Mouse (Mus musculus) hindbrain, embryonic 16.5 days (tissue): ENCODE data around the gene Sh3gl2. TPM values are rescaled to one million over a fixed set of nuclear protein-coding genes. Genes with fewer than 3 reads are reported as not detected.

Experiments used
- ATAC-seq: fragments of 200-750 bp; cut with Nextera tagmentation; 2 replicates; pipeline ENCODE4 v1.8.0; 2017; ENCODE audit warnings: moderate TSS enrichment, moderate library complexity
- H3K27ac ChIP-seq: fragments of 300-500 bp; sonication (generic); 2 replicates; pipeline ENCODE4 v1.5.1; 2014; ENCODE audit warnings: low read depth, mild to moderate bottlenecking, control low read depth, low read length, moderate library complexity
- H3K27me3 ChIP-seq: fragments of 300-500 bp; sonication (generic); replicated peaks from 2 replicates; pipeline ENCODE4 v1.6.1; 2014; ENCODE audit warnings: low read length; ENCODE audit not compliant: control insufficient read depth, insufficient read depth
- H3K36me3 ChIP-seq: fragments of 300-500 bp; sonication (generic); 2 replicates; pipeline ENCODE4 v1.6.1; 2014; ENCODE audit warnings: mild to moderate bottlenecking, low read length, moderate library complexity, mixed read lengths; ENCODE audit not compliant: control insufficient read depth, insufficient read depth
- H3K4me1 ChIP-seq: fragments of 300-500 bp; sonication (generic); 2 replicates; pipeline ENCODE4 v1.6.1; 2014; ENCODE audit warnings: low read depth, low read length; ENCODE audit not compliant: control insufficient read depth, insufficient read depth
- H3K4me2 ChIP-seq: fragments of 300-500 bp; sonication (generic); 2 replicates; pipeline ENCODE4 v1.6.1; 2014; ENCODE audit warnings: mild to moderate bottlenecking, low read length, control low read depth, moderate library complexity
- H3K4me3 ChIP-seq: fragments of 300-500 bp; sonication (generic); 2 replicates; pipeline ENCODE4 v1.5.1; 2014; ENCODE audit warnings: mild to moderate bottlenecking, low read length, control low read depth, moderate library complexity
- H3K9ac ChIP-seq: fragments of 300-500 bp; sonication (generic); 2 replicates; pipeline ENCODE4 v1.6.1; 2014; ENCODE audit warnings: low read depth, mild to moderate bottlenecking, control low read depth, low read length, moderate library complexity
- H3K9me3 ChIP-seq: fragments of 300-500 bp; sonication (generic); 2 replicates; pipeline ENCODE4 v1.6.1; 2014; ENCODE audit warnings: mild to moderate bottlenecking, low read length, moderate library complexity; ENCODE audit not compliant: control insufficient read depth
- WGBS: fragments of 180-500 bp; shearing (Covaris S2); extraction: QIAGEN DNeasy Blood & Tissue Kit; methylation state at CpG from one replicate; pipeline ENCODE4 v1.1.7; 2014; 5-methylcytosine and 5-hydroxymethylcytosine counted together
- polyA plus RNA-seq: library from polyadenylated mRNA; unstranded; fragments of >200 nt; fragmentation: Nextera tagmentation; extraction: Ambion mirVana; gene quantifications from 2 replicates; pipeline ENCODE4 v1.2.1, GENCODE M21; 2015

Sh3gl2 gene
- polyA plus RNA-seq, 1 experiment from 2014 or later = 138 TPM

GRCm38 (mm10) chr4:85325454-85325853 lies 120.5 kb downstream of the Sh3gl2 start:
- no peaks in the 10 kb centered on the region for H3K36me3 ChIP-seq
- WGBS = 80% methylated on average over 6 of the region's 6 CpGs
- no peak overlapping the region for H3K9ac ChIP-seq
- 0 out of 2 replicates have a peak, but pooled peaks have one; percentile 11 for ATAC-seq
- H3K27ac ChIP-seq = no peak overlapping the region
- no peak overlapping the region for H3K4me2 ChIP-seq
- H3K27me3 ChIP-seq = no peaks in the 10 kb centered on the region
- no peak overlapping the region for H3K4me3 ChIP-seq
- no peaks in the 10 kb centered on the region for H3K4me1 ChIP-seq
- no peaks in the 10 kb centered on the region for H3K9me3 ChIP-seq

GRCm38 (mm10) chr4:85326052-85326451 lies 121.1 kb downstream of the Sh3gl2 start:
- H3K27me3 ChIP-seq = no peaks in the 10 kb centered on the region
- no peaks in the 10 kb centered on the region for H3K9me3 ChIP-seq
- no peak overlapping the region for H3K4me3 ChIP-seq
- no peak for ATAC-seq
- no peaks in the 10 kb centered on the region for H3K4me1 ChIP-seq
- no peak overlapping the region for H3K27ac ChIP-seq
- 88% methylated on average over 1 of the region's 1 CpGs for WGBS
- H3K36me3 ChIP-seq = no peaks in the 10 kb centered on the region
- H3K9ac ChIP-seq = no peak overlapping the region
- no peak overlapping the region for H3K4me2 ChIP-seq

DNA sequence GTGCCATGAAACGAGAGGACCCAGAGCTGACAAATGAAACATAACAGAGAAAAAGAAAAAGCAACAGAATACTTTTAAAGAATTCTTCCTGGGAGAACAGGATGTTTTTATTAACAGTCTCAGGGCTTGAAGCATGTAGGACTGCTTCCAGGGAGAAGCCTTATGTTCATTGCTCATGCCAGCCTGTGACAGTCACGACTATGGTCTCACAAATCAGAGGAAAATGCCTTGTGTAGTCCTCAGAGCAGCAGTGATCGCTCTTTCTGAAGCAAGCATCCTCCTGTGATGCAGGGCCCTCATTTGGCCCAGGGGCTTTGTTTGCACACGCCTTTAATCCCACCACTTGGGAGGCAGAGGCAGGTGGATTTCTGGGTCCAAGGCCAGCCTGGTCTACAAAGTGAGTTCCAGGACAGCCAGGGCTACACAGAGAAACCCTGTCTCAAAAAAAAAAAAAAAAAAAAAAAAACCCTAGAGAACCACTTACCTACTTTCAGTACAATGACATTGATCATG lies 129.8 kb downstream of the Sh3gl2 start:
- WGBS = 79% methylated on average over 4 of the region's 4 CpGs
- no peak overlapping the region for H3K27ac ChIP-seq
- H3K4me1 ChIP-seq = no peaks in the 10 kb centered on the region
- H3K36me3 ChIP-seq = no peaks in the 10 kb centered on the region
- no peak overlapping the region for H3K9ac ChIP-seq
- no peak overlapping the region for H3K4me3 ChIP-seq
- H3K27me3 ChIP-seq = no peaks in the 10 kb centered on the region
- no peaks in the 10 kb centered on the region for H3K9me3 ChIP-seq
- no peak overlapping the region for H3K4me2 ChIP-seq
- ATAC-seq = no peak

- Histone ChIP-seq H3K27me3 (no peaks in the 10 kb centered on the region), H3K27ac (no peak overlapping the region), H3K9me3 (no peaks in the 10 kb centered on the region), H3K36me3 (no peaks in the 10 kb centered on the region), H3K4me3 (no peak overlapping the region), H3K4me2 (no peak overlapping the region), H3K9ac (no peak overlapping the region), H3K4me1 (no peaks in the 10 kb centered on the region)
- no peak for ATAC-seq
These were observed 131.4 kb downstream of the Sh3gl2 start for GRCm38 (mm10) chr4:85336356-85336755.

GRCm38 (mm10) chr4:85339126-85339525 lies 134.2 kb downstream of the Sh3gl2 start:
- ATAC-seq = no peak

GRCm38 (mm10) chr4:85340686-85341085 lies 135.8 kb downstream of the Sh3gl2 start:
- Histone ChIP-seq H3K36me3 (no peaks in the 10 kb centered on the region), H3K4me2 (no peak overlapping the region), H3K27ac (no peak overlapping the region), H3K4me1 (no peaks in the 10 kb centered on the region), H3K9ac (no peak overlapping the region), H3K9me3 (no peaks in the 10 kb centered on the region), H3K4me3 (no peak overlapping the region), H3K27me3 (no peaks in the 10 kb centered on the region)
- WGBS = 75% methylated on average over 6 of the region's 6 CpGs
- no peak for ATAC-seq

More at GRCm38 (mm10) chr4:85339126-85339525, 134.2 kb downstream of the Sh3gl2 start:
- H3K4me2 ChIP-seq = no peak overlapping the region
- H3K4me3 ChIP-seq = no peak overlapping the region
- H3K27me3 ChIP-seq = no peaks in the 10 kb centered on the region
- 80% methylated on average over 5 of the region's 5 CpGs for WGBS
- no peak overlapping the region for H3K27ac ChIP-seq
- no peaks in the 10 kb centered on the region for H3K9me3 ChIP-seq
- no peak overlapping the region for H3K9ac ChIP-seq
- no peaks in the 10 kb centered on the region for H3K4me1 ChIP-seq
- H3K36me3 ChIP-seq = no peaks in the 10 kb centered on the region

- no peaks in the 10 kb centered on the region for H3K9me3 ChIP-seq
- H3K36me3 ChIP-seq = no peaks in the 10 kb centered on the region
- no peaks in the 10 kb centered on the region for H3K27me3 ChIP-seq
- no peak for ATAC-seq
- no peak overlapping the region for H3K9ac ChIP-seq
- H3K4me3 ChIP-seq = no peak overlapping the region
- H3K4me2 ChIP-seq = no peak overlapping the region
- WGBS = 84% methylated on average over 6 of the region's 6 CpGs
- peaks cover 3% of the 10 kb centered on the region for H3K4me1 ChIP-seq
- H3K27ac ChIP-seq = no peak overlapping the region
These were observed 141.0 kb downstream of the Sh3gl2 start for GRCm38 (mm10) chr4:85345911-85346310.

- 65% methylated on average over 8 of the region's 8 CpGs for WGBS
- ATAC-seq = no peak
- no peaks in the 10 kb centered on the region for H3K27me3 ChIP-seq
- H3K9ac ChIP-seq = no peak overlapping the region
- no peak overlapping the region for H3K4me3 ChIP-seq
- H3K36me3 ChIP-seq = no peaks in the 10 kb centered on the region
- no peak overlapping the region for H3K27ac ChIP-seq
- no peak overlapping the region for H3K4me2 ChIP-seq
- H3K4me1 ChIP-seq = peaks cover 3% of the 10 kb centered on the region
- H3K9me3 ChIP-seq = no peaks in the 10 kb centered on the region
These were observed 143.2 kb downstream of the Sh3gl2 start for GRCm38 (mm10) chr4:85348079-85348643.

DNA sequence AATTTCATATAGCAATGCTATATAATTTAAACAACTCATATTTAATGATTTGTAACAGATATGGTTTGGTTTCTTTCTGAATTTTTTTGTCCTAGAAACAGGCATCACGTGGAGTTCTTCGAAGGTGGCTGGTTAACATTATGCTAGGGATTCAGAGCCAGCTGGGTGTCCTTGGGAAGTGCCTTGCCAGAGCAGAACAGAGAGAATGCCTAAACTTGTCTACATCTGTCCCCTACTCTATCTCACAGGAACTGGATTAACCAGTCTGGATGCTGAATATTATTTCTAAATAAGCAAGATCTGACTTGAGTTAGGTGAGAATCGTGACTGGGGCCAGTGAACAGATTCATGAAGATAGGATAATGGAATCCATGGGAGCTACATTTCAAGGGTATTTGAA lies 157.7 kb downstream of the Sh3gl2 start:
- Histone ChIP-seq H3K4me2 (no peak overlapping the region), H3K27ac (no peak overlapping the region), H3K9me3 (no peaks in the 10 kb centered on the region), H3K9ac (no peak overlapping the region), H3K4me1 (no peaks in the 10 kb centered on the region), H3K36me3 (no peaks in the 10 kb centered on the region), H3K27me3 (no peaks in the 10 kb centered on the region), H3K4me3 (no peak overlapping the region)
- no peak for ATAC-seq
- WGBS = 90% methylated on average over 3 of the region's 3 CpGs
